Mouse (Mus musculus) heart, embryonic 14.5 days (tissue): ENCODE data around the gene Slc25a13. TPM values are rescaled to one million over a fixed set of nuclear protein-coding genes. Genes with fewer than 3 reads are reported as not detected.

Experiments used
- ATAC-seq: fragments of 200-750 bp; cut with Nextera tagmentation; 2 replicates; pipeline ENCODE4 v1.8.0; 2017; ENCODE audit warnings: low read depth, moderate TSS enrichment; ENCODE audit not compliant: insufficient number of reproducible peaks, insufficient read depth, low FRiP score
- H3K27ac ChIP-seq, 2 experiments: fragments of 200-500 bp in 1 of 2; fragments of 300-500 bp in 1 of 2; sonication (generic) in 1 of 2; replicated peaks in 1 of 2; 2 replicates each; pipeline ENCODE4 v1.5.1; 2012 to 2014; ENCODE audit warnings: low read depth in 2 of 2, low read length in 2 of 2, control low read depth in 1 of 2, mild to moderate bottlenecking in 1 of 2, mixed read lengths in 1 of 2; ENCODE audit not compliant: control insufficient read depth in 1 of 2, insufficient read depth in 1 of 2
- H3K27me3 ChIP-seq: fragments of 300-500 bp; sonication (generic); 2 replicates; pipeline ENCODE4 v1.6.1; 2014; ENCODE audit warnings: mild to moderate bottlenecking, low read length, control low read depth; ENCODE audit not compliant: control insufficient read depth, insufficient read depth
- H3K36me3 ChIP-seq: fragments of 300-500 bp; sonication (generic); 2 replicates; pipeline ENCODE4 v1.6.1; 2014; ENCODE audit warnings: mild to moderate bottlenecking, control low read depth, low read length, mixed read lengths; ENCODE audit not compliant: control insufficient read depth, insufficient read depth
- H3K4me1 ChIP-seq, 2 experiments: fragments of 200-500 bp in 1 of 2; fragments of 300-500 bp in 1 of 2; sonication (generic) in 1 of 2; 2 replicates each; pipeline ENCODE4 v1.6.1; 2012 to 2014; ENCODE audit warnings: low read length in 2 of 2, control low read depth in 1 of 2, mixed read lengths in 1 of 2; ENCODE audit not compliant: control insufficient read depth in 2 of 2, insufficient read depth in 2 of 2
- H3K4me2 ChIP-seq: fragments of 300-500 bp; sonication (generic); 2 replicates; pipeline ENCODE4 v1.6.1; 2014; ENCODE audit warnings: mild to moderate bottlenecking, low read length
- H3K4me3 ChIP-seq, 2 experiments: fragments of 200-500 bp in 1 of 2; fragments of 300-500 bp in 1 of 2; sonication (generic) in 1 of 2; 2 replicates each; pipeline ENCODE4 v1.5.1; 2012 to 2014; ENCODE audit warnings: low read length in 2 of 2, mild to moderate bottlenecking in 2 of 2, control low read depth in 1 of 2, low read depth in 1 of 2, moderate library complexity in 1 of 2; ENCODE audit not compliant: control insufficient read depth in 1 of 2, insufficient read depth in 1 of 2
- H3K9ac ChIP-seq: fragments of 300-500 bp; sonication (generic); 2 replicates; pipeline ENCODE4 v1.6.1; 2014; ENCODE audit warnings: mild to moderate bottlenecking, low read length
- H3K9me3 ChIP-seq: fragments of 300-500 bp; sonication (generic); 2 replicates; pipeline ENCODE4 v1.6.1; 2016; ENCODE audit warnings: low read length, control low read depth; ENCODE audit not compliant: control insufficient read depth
- WGBS: fragments of 180-500 bp; shearing (Covaris S2); extraction: QIAGEN DNeasy Blood & Tissue Kit; methylation state at CpG from one replicate; pipeline ENCODE4 v1.1.7; 2014; 5-methylcytosine and 5-hydroxymethylcytosine counted together
- polyA plus RNA-seq: library from polyadenylated mRNA; unstranded; fragments of >200 nt; fragmentation: Nextera tagmentation; extraction: Ambion mirVana; gene quantifications from 2 replicates; pipeline ENCODE4 v1.2.1, GENCODE M21; 2014

Gene Slc25a13
- polyA plus RNA-seq, 1 experiment from 2014 or later = 56.4 TPM

DNA sequence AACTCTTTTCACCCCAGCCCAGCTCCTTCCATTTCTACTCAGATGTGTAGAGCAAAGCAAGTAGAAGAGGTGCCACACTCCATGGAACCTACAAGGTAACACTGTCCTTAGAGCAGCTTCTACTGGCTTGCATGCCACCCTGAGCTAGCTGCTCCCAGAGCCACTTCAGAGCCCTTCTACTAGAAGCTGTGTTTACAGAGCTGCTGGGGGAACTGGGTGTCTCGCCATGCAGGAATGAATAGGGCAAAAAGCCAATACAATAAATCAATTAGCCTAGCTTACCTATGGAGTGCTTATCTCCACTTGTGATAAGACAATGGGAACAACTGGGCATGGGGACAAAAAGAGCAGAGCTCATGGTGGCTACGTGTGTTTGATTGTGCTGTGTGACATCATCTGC is 67.2 kb downstream of the Slc25a13 start:
- 0 out of 4 replicates have a peak overlapping the region, but pooled peaks of 1 of the 2 experiments have one; percentile 8 for H3K27ac ChIP-seq
- H3K9ac ChIP-seq = no peak overlapping the region

DNA sequence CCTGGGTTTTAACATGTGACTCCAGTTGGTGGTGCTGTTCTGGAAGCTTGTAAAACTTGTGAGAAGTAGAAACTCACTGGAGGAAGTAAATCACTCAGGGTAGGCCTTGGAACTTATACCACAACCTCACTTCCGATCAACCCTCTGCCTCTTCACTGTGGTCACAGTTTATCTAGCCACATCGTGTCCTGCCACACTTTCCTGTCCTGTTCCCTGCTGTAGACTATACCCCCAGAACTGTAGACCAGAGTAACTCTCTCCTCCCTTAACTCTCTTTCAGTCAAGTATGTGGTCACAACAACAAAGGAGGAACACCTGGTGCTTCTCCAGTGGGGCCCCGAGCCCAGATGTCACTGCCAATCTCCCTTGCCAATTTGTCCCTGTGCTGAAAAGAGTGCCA is 67.6 kb downstream of the Slc25a13 start:
- ATAC-seq = no peak
- H3K4me3 ChIP-seq = no peak overlapping the region
- no peak overlapping the region for H3K4me2 ChIP-seq
- H3K4me1 ChIP-seq = peaks cover 6 to 19% of the 10 kb centered on the region in 2 experiments
- WGBS = 88% methylated on average over 3 of the region's 3 CpGs
- no peaks in the 10 kb centered on the region for H3K9me3 ChIP-seq
- no peak overlapping the region for H3K9ac ChIP-seq
- peaks cover 22% of the 10 kb centered on the region for H3K36me3 ChIP-seq
- no peaks in the 10 kb centered on the region for H3K27me3 ChIP-seq
- H3K27ac ChIP-seq = 0 out of 4 replicates have a peak overlapping the region, but pooled peaks of 1 of the 2 experiments have one; percentile 8

More for the DNA sequence above, 67.2 kb downstream of the Slc25a13 start:
- ATAC-seq = no peak
- peaks cover 22% of the 10 kb centered on the region for H3K36me3 ChIP-seq
- H3K27me3 ChIP-seq = no peaks in the 10 kb centered on the region
- no peak overlapping the region for H3K4me3 ChIP-seq
- no peak overlapping the region for H3K4me2 ChIP-seq
- whole genome bisulfite sequencing = 39% methylated on average over 2 of the region's 2 CpGs
- no peaks in the 10 kb centered on the region for H3K9me3 ChIP-seq
- H3K4me1 ChIP-seq = peaks cover 6 to 19% of the 10 kb centered on the region in 2 experiments

GRCm38 (mm10) chr6:6145412-6145811 is 71.6 kb downstream of the Slc25a13 start:
- 85% methylated on average over 13 of the region's 13 CpGs for WGBS
- no peak overlapping the region for H3K9ac ChIP-seq
- H3K36me3 ChIP-seq = peaks cover 18% of the 10 kb centered on the region
- no peaks in the 10 kb centered on the region for H3K27me3 ChIP-seq
- no peak overlapping the region for H3K4me2 ChIP-seq
- peaks cover 2 to 11% of the 10 kb centered on the region in 2 experiments; a peak in 2 of 4 replicates for H3K4me1 ChIP-seq
- H3K9me3 ChIP-seq = no peaks in the 10 kb centered on the region
- H3K4me3 ChIP-seq = no peak overlapping the region
- H3K27ac ChIP-seq = no peak overlapping the region
- ATAC-seq = no peak

DNA sequence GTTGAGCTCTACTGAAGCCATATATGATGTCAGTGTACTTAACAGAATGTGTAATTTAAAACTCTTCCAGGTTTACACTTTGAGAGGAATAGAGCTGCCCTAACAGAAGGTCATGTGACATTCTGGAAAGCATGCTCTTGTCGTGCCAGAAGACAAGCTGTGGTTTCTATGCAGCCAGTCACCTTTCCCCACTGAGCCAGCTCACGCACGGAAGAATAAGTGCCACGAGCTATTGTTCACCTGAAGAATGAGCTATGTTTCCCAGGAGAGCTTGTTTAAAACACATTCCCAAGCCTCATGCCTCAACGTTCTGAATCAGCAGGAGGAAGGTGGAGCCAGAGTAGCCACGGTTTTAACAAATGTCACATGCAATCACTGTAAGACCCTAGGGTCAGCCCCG is 73.4 kb downstream of the Slc25a13 start:
- 52% methylated on average over 7 of the region's 7 CpGs for WGBS
- Histone ChIP-seq H3K4me2 (no peak overlapping the region), H3K27ac (no peak overlapping the region), H3K36me3 (peaks cover 18% of the 10 kb centered on the region), H3K4me3 (no peak overlapping the region), H3K9me3 (no peaks in the 10 kb centered on the region), H3K4me1 (peaks cover 0 to 3% of the 10 kb centered on the region in 2 experiments; a peak in 1 of 4 replicates), H3K27me3 (no peaks in the 10 kb centered on the region), H3K9ac (no peak overlapping the region)
- ATAC-seq = no peak

GRCm38 (mm10) chr6:6140370-6140769 is 76.6 kb downstream of the Slc25a13 start:
- Histone ChIP-seq H3K4me3 (no peak overlapping the region), H3K27ac (no peak overlapping the region), H3K9me3 (peaks cover 7% of the 10 kb centered on the region; the same call in 1 of the 2 replicates), H3K27me3 (no peaks in the 10 kb centered on the region), H3K36me3 (peaks cover 12% of the 10 kb centered on the region; the same call in 1 of the 2 replicates), H3K4me2 (no peak overlapping the region), H3K9ac (no peak overlapping the region), H3K4me1 (peaks cover 0 to 3% of the 10 kb centered on the region in 2 experiments; a peak in 1 of 4 replicates)
- 72% methylated on average over 3 of the region's 3 CpGs for WGBS
- ATAC-seq = no peak

GRCm38 (mm10) chr6:6139061-6139460 is 77.9 kb downstream of the Slc25a13 start:
- Histone ChIP-seq H3K4me1 (peaks cover 0 to 6% of the 10 kb centered on the region in 2 experiments; a peak in 2 of 4 replicates), H3K36me3 (peaks cover 12% of the 10 kb centered on the region; the same call in 1 of the 2 replicates), H3K9ac (no peak overlapping the region), H3K27ac (no peak overlapping the region), H3K27me3 (no peaks in the 10 kb centered on the region), H3K4me2 (no peak overlapping the region), H3K9me3 (peaks cover 7% of the 10 kb centered on the region; the same call in 1 of the 2 replicates), H3K4me3 (no peak overlapping the region)
- 93% methylated on average over 5 of the region's 5 CpGs for WGBS
- no peak for ATAC-seq

DNA sequence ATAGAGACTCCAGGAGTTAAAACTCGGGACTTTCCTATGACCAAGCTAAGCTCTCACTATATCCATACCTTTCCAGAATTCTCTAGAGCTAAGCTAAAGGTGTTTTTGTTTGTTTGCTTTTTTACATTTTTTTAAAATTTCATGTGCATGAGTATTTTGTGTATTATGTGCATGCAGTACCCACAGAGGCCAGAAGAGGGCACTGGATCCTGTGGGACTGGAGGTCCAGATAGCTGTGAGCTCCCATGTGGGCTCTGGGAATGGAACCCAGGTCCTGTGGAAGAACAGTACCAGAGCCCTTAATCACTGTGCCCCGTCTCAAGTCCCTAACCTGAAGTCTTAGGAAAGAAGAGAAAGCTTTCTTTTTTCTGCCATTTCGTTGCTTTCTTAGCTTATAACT is 80.2 kb downstream of the Slc25a13 start:
- ATAC-seq = no peak
- Histone ChIP-seq H3K4me1 (peaks cover 0 to 3% of the 10 kb centered on the region in 2 experiments; a peak in 1 of 4 replicates), H3K27ac (no peak overlapping the region), H3K4me2 (no peak overlapping the region), H3K36me3 (peaks cover 6% of the 10 kb centered on the region; the same call in 1 of the 2 replicates), H3K27me3 (no peaks in the 10 kb centered on the region), H3K9me3 (peaks cover 7% of the 10 kb centered on the region; the same call in 1 of the 2 replicates), H3K4me3 (no peak overlapping the region), H3K9ac (no peak overlapping the region)
- WGBS = 99% methylated on average over 3 of the region's 3 CpGs

DNA sequence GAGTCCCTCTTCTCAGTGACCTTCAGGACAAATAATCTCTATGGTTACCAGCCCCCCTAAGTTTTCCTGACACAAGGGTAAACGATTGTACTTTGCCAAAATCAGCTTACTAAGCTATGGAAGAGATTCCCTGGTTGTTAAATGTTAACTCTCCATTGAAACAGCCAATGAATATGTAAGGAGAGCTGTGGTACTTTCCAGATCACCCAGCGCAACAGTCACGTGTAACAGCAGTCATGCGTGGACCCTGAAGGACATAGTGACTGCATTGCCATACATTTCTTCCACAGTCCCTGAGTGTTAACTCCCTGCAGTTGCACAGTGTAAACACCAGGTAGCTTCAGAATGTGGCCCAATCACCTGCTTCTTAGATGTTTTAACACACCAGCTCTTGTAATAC is 82.0 kb downstream of the Slc25a13 start:
- peaks cover 7% of the 10 kb centered on the region; the same call in 1 of the 2 replicates for H3K9me3 ChIP-seq
- H3K4me1 ChIP-seq = peaks cover 0 to 3% of the 10 kb centered on the region in 2 experiments; a peak in 1 of 4 replicates
- no peak overlapping the region for H3K27ac ChIP-seq
- ATAC-seq = no peak
- H3K36me3 ChIP-seq = peaks cover 11% of the 10 kb centered on the region
- H3K4me3 ChIP-seq = no peak overlapping the region
- 80% methylated on average over 4 of the region's 4 CpGs for WGBS
- H3K9ac ChIP-seq = no peak overlapping the region
- H3K27me3 ChIP-seq = no peaks in the 10 kb centered on the region
- no peak overlapping the region for H3K4me2 ChIP-seq
